Mouse (Mus musculus): ENCODE measurements around the gene H2-Eb2.

- TF ChIP-seq CTCF (IDR thresholded peaks at IDR 0.05; ENCODE audit: extremely low read depth, insufficient read depth, low read length) (no peak), POLR2A (IDR thresholded peaks at IDR 0.05; ENCODE audit: extremely low read depth, insufficient read depth, low read length) (no peak)
Measured at GRCm38 (mm10) chr17:34379451-34379850, 54.0 kb downstream of the H2-Eb2 start.
